Mouse (Mus musculus): ENCODE data around the gene Sdk2. TPM values are rescaled to one million over a fixed set of nuclear protein-coding genes. Genes with fewer than 3 reads are reported as not detected.

Sdk2 gene
- polyA plus RNA-seq, 1 experiment, result 7.4 TPM

- no peak overlapping the region for H3K27ac ChIP-seq (ENCODE audit: insufficient read depth, low read length)
- TF ChIP-seq CTCF (IDR thresholded peaks at IDR 0.05; ENCODE audit: extremely low read depth, insufficient read depth, low read length), result no peak
- TF ChIP-seq POLR2A (IDR thresholded peaks at IDR 0.05; ENCODE audit: extremely low read depth, insufficient read depth, low read length), result no peak
- H3K4me1 ChIP-seq (ENCODE audit: control insufficient read depth, insufficient read depth, low read length), result no peaks in the 10 kb centered on the region
- H3K4me3 ChIP-seq (ENCODE audit: insufficient read depth, low read length), result no peak overlapping the region
Measured at GRCm38 (mm10) chr11:113981732-113982503, 84.9 kb downstream of the Sdk2 start.

GRCm38 (mm10) chr11:113981088-113981487, 85.8 kb downstream of the Sdk2 start:
- TF ChIP-seq CTCF (IDR thresholded peaks at IDR 0.05; ENCODE audit: extremely low read depth, insufficient read depth, low read length) (no peak), POLR2A (IDR thresholded peaks at IDR 0.05; ENCODE audit: extremely low read depth, insufficient read depth, low read length) (no peak)
- no peaks in the 10 kb centered on the region for H3K4me1 ChIP-seq (ENCODE audit: control insufficient read depth, insufficient read depth, low read length)
- no peak overlapping the region for H3K27ac ChIP-seq (ENCODE audit: insufficient read depth, low read length)
- H3K4me3 ChIP-seq (ENCODE audit: insufficient read depth, low read length), result no peak overlapping the region

GRCm38 (mm10) chr11:113978318-113978717, 88.5 kb downstream of the Sdk2 start:
- Histone ChIP-seq H3K4me3 (ENCODE audit: insufficient read depth, low read length) (no peak overlapping the region), H3K27ac (ENCODE audit: insufficient read depth, low read length) (no peak overlapping the region), H3K4me1 (ENCODE audit: control insufficient read depth, insufficient read depth, low read length) (no peaks in the 10 kb centered on the region)
- TF ChIP-seq CTCF (IDR thresholded peaks at IDR 0.05; ENCODE audit: extremely low read depth, insufficient read depth, low read length), result no peak
- TF ChIP-seq POLR2A (IDR thresholded peaks at IDR 0.05; ENCODE audit: extremely low read depth, insufficient read depth, low read length), result no peak

DNA sequence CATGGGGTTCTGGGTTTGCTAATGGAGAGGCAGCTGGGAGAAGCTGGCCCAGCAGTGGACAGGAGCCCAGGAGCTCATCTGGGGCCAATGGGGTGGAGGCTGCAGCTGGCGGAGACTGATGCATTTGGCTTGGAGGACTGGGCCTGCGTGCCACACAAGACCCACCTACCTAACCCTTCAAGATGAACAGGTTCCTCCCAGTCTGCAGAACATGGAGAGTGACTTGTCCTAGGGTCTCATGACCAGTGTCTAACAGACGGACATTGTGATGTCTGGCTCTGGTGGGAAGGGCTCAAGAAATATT, 91.2 kb downstream of the Sdk2 start:
- H3K4me1 ChIP-seq (ENCODE audit: control insufficient read depth, insufficient read depth, low read length), result peaks cover 9% of the 10 kb centered on the region
- H3K27ac ChIP-seq (ENCODE audit: insufficient read depth, low read length), result no peak overlapping the region
- H3K4me3 ChIP-seq (ENCODE audit: insufficient read depth, low read length), result no peak overlapping the region
- TF ChIP-seq POLR2A (IDR thresholded peaks at IDR 0.05; ENCODE audit: extremely low read depth, insufficient read depth, low read length) (no peak), CTCF (IDR thresholded peaks at IDR 0.05; ENCODE audit: extremely low read depth, insufficient read depth, low read length) (no peak)

DNA sequence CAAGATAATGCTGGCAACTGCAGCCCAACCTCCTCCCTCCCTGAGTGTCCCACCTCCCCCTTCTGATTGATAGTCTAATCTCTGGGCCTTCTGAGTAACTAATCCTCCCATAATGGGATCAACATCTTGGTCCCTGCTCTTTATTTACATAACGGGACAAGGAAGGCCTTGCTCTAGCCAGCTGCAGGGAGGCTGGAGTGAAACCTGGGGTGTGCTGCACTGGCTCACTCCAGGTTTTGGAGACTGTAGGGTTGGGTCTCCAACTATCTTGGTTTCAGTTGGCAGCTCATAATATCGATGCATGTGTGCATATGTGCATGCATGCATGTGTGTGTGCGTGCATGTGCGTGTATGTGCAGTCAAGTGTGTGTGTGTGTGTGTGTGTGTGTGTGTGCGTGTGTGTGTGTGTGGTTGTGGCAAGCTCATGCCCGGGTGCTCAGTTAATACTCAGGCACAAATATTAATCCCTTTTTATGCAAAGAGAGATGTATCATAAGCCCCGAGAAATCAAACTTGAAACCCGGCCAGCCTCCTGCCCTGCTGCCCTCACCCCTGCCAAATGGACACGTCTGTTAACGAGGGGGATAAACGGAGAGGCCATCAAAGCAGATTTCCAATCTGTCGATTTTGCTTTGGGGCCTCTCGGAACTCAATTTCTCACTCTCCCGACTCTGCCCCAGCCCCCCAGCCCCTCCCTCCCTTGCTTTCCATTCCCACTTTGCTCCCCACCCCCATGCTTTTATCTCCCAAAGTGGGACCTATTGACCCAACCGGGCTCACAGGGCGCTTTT, 91.8 kb downstream of the Sdk2 start:
- H3K4me1 ChIP-seq (ENCODE audit: control insufficient read depth, insufficient read depth, low read length), result peaks cover 9% of the 10 kb centered on the region
- no peak overlapping the region for H3K4me3 ChIP-seq (ENCODE audit: insufficient read depth, low read length)
- no peak overlapping the region for H3K27ac ChIP-seq (ENCODE audit: insufficient read depth, low read length)
- TF ChIP-seq CTCF (IDR thresholded peaks at IDR 0.05; ENCODE audit: extremely low read depth, insufficient read depth, low read length) (no peak), POLR2A (IDR thresholded peaks at IDR 0.05; ENCODE audit: extremely low read depth, insufficient read depth, low read length) (no peak)

DNA sequence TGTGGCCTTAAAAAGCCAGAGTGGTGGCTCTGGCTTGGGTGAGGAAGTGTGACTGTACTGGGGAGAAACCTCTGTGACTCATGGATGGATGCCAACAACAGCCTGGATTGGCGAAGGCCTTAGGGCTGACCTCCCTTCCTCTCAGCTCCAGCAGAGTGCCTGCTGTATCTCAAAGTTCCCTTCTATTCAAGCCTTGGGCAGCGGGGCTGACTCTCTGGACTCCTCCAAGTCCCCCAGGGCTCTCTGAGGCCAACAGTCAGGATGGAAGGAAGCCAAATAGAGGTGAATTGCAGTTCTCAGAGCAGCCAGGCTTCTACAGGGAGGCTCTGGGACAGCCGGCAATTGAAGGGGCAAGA, 94.4 kb downstream of the Sdk2 start:
- H3K4me1 ChIP-seq (ENCODE audit: control insufficient read depth, insufficient read depth, low read length), result peaks cover 9% of the 10 kb centered on the region
- TF ChIP-seq CTCF (IDR thresholded peaks at IDR 0.05; ENCODE audit: extremely low read depth, insufficient read depth, low read length) (no peak), POLR2A (IDR thresholded peaks at IDR 0.05; ENCODE audit: extremely low read depth, insufficient read depth, low read length) (no peak)
- H3K27ac ChIP-seq (ENCODE audit: insufficient read depth, low read length), result no peak overlapping the region
- no peak overlapping the region for H3K4me3 ChIP-seq (ENCODE audit: insufficient read depth, low read length)

GRCm38 (mm10) chr11:113971609-113972516, 95.0 kb downstream of the Sdk2 start:
- TF ChIP-seq CTCF (IDR thresholded peaks at IDR 0.05; ENCODE audit: extremely low read depth, insufficient read depth, low read length) (no peak), POLR2A (IDR thresholded peaks at IDR 0.05; ENCODE audit: extremely low read depth, insufficient read depth, low read length) (no peak)
- Histone ChIP-seq H3K4me3 (ENCODE audit: insufficient read depth, low read length) (no peak overlapping the region), H3K4me1 (ENCODE audit: control insufficient read depth, insufficient read depth, low read length) (peaks cover 9% of the 10 kb centered on the region), H3K27ac (ENCODE audit: insufficient read depth, low read length) (no peak overlapping the region)

DNA sequence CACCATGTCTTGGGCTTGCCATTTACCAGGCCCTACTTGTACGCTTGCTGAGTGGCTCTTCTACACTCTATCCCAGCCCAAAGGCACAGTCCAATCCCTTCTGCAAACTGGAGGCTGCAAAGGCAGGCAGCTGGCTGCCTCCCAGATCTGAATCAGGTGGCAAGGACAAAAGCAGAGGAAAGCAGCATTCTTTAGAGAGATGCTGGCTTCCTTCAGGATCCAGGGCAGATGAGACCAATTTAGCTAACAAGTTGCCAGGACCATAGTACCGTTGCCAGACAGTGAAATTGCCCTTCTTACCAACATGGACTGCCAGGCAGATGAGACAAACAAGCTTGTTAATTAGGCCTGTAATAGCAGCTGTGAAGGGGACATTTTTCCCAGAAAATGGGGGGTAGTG, 96.8 kb downstream of the Sdk2 start:
- TF ChIP-seq POLR2A (IDR thresholded peaks at IDR 0.05; ENCODE audit: extremely low read depth, insufficient read depth, low read length) (no peak), CTCF (IDR thresholded peaks at IDR 0.05; ENCODE audit: extremely low read depth, insufficient read depth, low read length) (no peak)
- H3K4me1 ChIP-seq (ENCODE audit: control insufficient read depth, insufficient read depth, low read length), result peaks cover 9% of the 10 kb centered on the region
- no peak overlapping the region for H3K27ac ChIP-seq (ENCODE audit: insufficient read depth, low read length)

GRCm38 (mm10) chr11:113965214-113965613, 101.6 kb downstream of the Sdk2 start:
- no peak for TF ChIP-seq POLR2A (IDR thresholded peaks at IDR 0.05; ENCODE audit: extremely low read depth, insufficient read depth, low read length)
- TF ChIP-seq CTCF (IDR thresholded peaks at IDR 0.05; ENCODE audit: extremely low read depth, insufficient read depth, low read length), result no peak
- H3K27ac ChIP-seq (ENCODE audit: insufficient read depth, low read length), result no peak overlapping the region
- H3K4me3 ChIP-seq (ENCODE audit: insufficient read depth, low read length), result no peak overlapping the region
- H3K4me1 ChIP-seq (ENCODE audit: control insufficient read depth, insufficient read depth, low read length), result no peaks in the 10 kb centered on the region

More for the DNA sequence above, 96.8 kb downstream of the Sdk2 start:
- H3K4me3 ChIP-seq (ENCODE audit: insufficient read depth, low read length), result no peak overlapping the region

All from cortical plate, adult 2 months (tissue).